Mouse (Mus musculus): Measurements from ENCODE around the gene Fam69b.

DNA sequence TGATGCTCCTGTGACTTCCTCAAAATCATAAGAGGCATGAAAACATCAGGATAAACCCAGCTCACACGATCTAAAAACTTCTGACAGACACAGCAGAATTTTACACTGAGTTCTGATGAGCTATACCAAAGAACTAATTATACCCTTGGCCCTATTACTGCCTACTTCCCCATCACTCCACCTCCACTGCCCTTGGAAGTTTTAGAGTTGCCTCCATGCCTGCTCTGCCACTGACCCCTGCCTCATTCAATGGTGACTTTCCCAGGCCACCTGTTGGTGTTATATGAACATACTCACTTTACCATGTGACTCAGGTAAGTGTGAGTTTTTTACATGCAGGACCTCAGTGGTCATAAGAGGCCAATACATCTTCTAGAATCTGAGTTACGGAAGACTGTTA, 29.2 kb downstream of the Fam69b start:
- TF ChIP-seq EP300 (IDR thresholded peaks at IDR 0.05; ENCODE audit: insufficient read depth, low read depth, low read length) (no peak), CTCF (IDR thresholded peaks at IDR 0.05) (no peak), POLR2A (IDR thresholded peaks at IDR 0.05; ENCODE audit: insufficient read depth, low read depth, low read length) (no peak)

Measured in heart, adult 2 months (tissue).